Mouse (Mus musculus) liver, embryonic 14.5 days (tissue): Measurements from ENCODE around the gene Wdr4.

Experiments
- CTCF ChIP-seq: IDR thresholded peaks from 2 replicates; pipeline ENCODE4 v1.5.1; 2016; ENCODE audit warnings: antibody characterized with exemption, low read depth, control low read depth
- EP300 ChIP-seq: IDR thresholded peaks from 2 replicates; pipeline ENCODE4 v1.6.1; 2016; ENCODE audit warnings: antibody characterized with exemption, low read depth

DNA sequence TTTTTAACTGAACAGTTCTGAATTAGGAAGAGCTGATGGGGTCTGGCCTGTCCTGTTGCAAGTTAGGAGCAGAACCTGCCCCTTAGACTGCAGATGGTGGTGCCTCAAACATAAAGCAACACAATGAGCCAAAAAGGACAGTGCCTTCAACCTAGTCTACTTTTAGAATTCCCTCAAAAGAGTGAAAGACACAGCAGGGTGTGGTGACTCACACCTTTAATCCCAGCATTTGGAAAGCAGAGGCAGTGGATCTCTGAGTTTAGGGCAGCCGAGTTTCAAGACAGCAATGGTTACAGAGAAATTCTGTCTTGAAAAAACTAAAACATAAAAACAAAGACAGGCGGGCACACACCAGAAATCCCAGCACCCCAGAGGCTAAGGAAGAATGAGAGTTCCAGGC lies 15.8 kb downstream of the Wdr4 start:
- TF ChIP-seq CTCF (no peak), EP300 (no peak)
